Mouse (Mus musculus) embryonic facial prominence, embryonic 11.5 days (tissue): ENCODE results near the gene Tmem253. TPM values are rescaled to one million over a fixed set of nuclear protein-coding genes. Genes with fewer than 3 reads are reported as not detected.

Source experiments
- ATAC-seq: fragments of 200-750 bp; cut with Nextera tagmentation; replicated peaks from 2 replicates; pipeline ENCODE4 v1.8.0; 2017; ENCODE audit warnings: low read depth; ENCODE audit not compliant: insufficient number of reproducible peaks, low FRiP score, low TSS enrichment
- DNase-seq: peaks from one replicate; pipeline ENCODE4 v3.0.0-alpha.2; 2015; ENCODE audit warnings: low spot score
- H3K27ac ChIP-seq: fragments of 300-500 bp; sonication (generic); replicated peaks from 2 replicates; pipeline ENCODE4 v1.5.1; 2014; ENCODE audit warnings: mild to moderate bottlenecking, low read depth, low read length, control low read depth
- H3K27me3 ChIP-seq: fragments of 300-500 bp; sonication (generic); 2 replicates; pipeline ENCODE4 v1.6.1; 2014; ENCODE audit warnings: mild to moderate bottlenecking, low read length, moderate library complexity, mixed read lengths; ENCODE audit not compliant: control insufficient read depth, insufficient read depth
- H3K36me3 ChIP-seq: fragments of 300-500 bp; sonication (generic); replicated peaks from 2 replicates; pipeline ENCODE4 v1.6.1; 2014; ENCODE audit warnings: low read depth, mild to moderate bottlenecking, low read length, moderate library complexity, mixed read lengths; ENCODE audit not compliant: control insufficient read depth, insufficient read depth
- H3K4me1 ChIP-seq: fragments of 300-500 bp; sonication (generic); 2 replicates; pipeline ENCODE4 v1.6.1; 2014; ENCODE audit warnings: low read length, mixed read lengths; ENCODE audit not compliant: control insufficient read depth, insufficient read depth
- H3K4me2 ChIP-seq: fragments of 300-500 bp; sonication (generic); 2 replicates; pipeline ENCODE4 v1.6.1; 2014; ENCODE audit warnings: low read depth, mild to moderate bottlenecking, control low read depth, low read length, moderate library complexity
- H3K4me3 ChIP-seq: fragments of 300-500 bp; sonication (generic); 2 replicates; pipeline ENCODE4 v1.5.1; 2014; ENCODE audit warnings: low read depth, low read length, control low read depth
- H3K9ac ChIP-seq: fragments of 300-500 bp; sonication (generic); replicated peaks from 2 replicates; pipeline ENCODE4 v1.6.1; 2014; ENCODE audit warnings: mild to moderate bottlenecking, control low read depth, low read length
- H3K9me3 ChIP-seq: fragments of 300-500 bp; sonication (generic); replicated peaks from 2 replicates; pipeline ENCODE4 v1.6.1; 2016; ENCODE audit warnings: mild to moderate bottlenecking, low read length, inconsistent platforms, mixed read lengths; ENCODE audit not compliant: control insufficient read depth
- WGBS: fragments of 180-500 bp; shearing (Covaris S2); extraction: QIAGEN DNeasy Blood & Tissue Kit; methylation state at CpG from one replicate; pipeline ENCODE4 v1.1.7; 2014; 5-methylcytosine and 5-hydroxymethylcytosine counted together
- polyA plus RNA-seq: library from polyadenylated mRNA; unstranded; fragments of >200 nt; fragmentation: Nextera tagmentation; extraction: Ambion mirVana; gene quantifications from 2 replicates; pipeline ENCODE4 v1.2.1, GENCODE M21; 2014

The Tmem253 gene
- polyA plus RNA-seq, 1 experiment from 2014 or later: 0.35 TPM

DNA sequence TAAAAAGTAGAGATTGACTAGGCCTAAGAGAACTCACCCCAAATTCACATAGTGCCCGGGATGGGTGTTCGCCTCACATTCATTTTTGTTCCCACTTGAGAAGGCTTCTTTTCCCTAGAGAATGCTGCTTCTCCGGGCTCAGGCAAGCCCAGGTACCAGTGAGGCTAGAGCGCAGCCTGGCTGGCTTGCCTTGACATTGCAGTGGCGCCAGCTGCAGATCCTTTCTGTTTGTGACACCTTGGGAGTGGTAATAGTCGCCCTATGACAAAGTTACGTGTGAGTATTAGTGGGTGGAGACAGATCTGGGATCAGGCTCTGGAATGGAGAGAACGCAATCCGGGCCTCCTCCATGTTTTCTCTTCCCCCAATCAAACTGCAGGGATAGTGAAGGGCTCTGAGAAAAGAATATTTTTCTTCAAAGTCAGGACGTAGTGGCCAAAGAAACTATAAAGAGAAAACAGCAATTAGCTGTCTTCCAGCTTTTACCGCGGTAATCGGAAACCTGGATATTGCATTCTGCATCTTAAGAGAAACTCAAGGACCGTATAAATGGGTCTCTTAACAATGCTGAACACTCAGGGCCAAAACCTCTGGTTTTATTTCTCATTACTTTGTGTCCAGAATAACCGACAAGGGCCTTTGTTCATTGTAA is 5.2 kb downstream of the Tmem253 start, which contains the start of gene Zfp219:
Gene Zfp219 (minus strand): TSS at position 248 of the 652 bp plus-strand sequence.
- H3K27ac ChIP-seq: peak within 1 kb of the TSS; percentile 96
- WGBS: 9% methylated on average over 15 of the region's 15 CpGs
- H3K4me2 ChIP-seq: peak within 1 kb of the TSS; percentile 78
- H3K36me3 ChIP-seq: no peaks in the 10 kb centered on the region; the same call in 1 of the 2 replicates
- ATAC-seq (peak; percentile 39), DNase-seq (peak; percentile 86)
- peak within 1 kb of the TSS; percentile 53 for H3K4me3 ChIP-seq
- no peaks in the 10 kb centered on the region for H3K9me3 ChIP-seq
- peak within 1 kb of the TSS; percentile 90 for H3K9ac ChIP-seq
- H3K4me1 ChIP-seq: 0 out of 2 replicates have a peak, but pooled peaks cover 3% of the 10 kb centered on the region
- no peaks in the 10 kb centered on the region for H3K27me3 ChIP-seq

DNA sequence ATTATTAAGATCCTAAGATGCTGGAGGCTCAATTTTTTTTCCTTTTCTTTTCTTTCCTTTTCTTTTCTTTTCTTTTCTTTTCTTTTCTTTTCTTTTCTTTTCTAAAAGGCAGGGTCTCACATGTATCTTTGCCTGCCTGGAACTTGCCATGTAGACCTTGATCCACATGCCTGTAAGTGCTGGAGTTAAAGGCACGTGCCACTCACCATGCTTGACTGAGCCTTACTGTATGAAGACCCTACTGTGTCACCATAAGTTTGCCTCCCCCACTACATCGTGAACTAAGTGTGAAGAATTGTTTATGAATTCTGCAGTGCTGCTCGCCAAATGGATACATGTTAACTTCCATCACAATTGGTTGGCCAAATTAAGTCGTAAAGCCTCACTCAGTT is 5.7 kb downstream of the Tmem253 start:
- no peak for DNase-seq
- H3K9ac ChIP-seq: no peak overlapping the region
- H3K4me3 ChIP-seq: no peak overlapping the region
- ATAC-seq: no peak
- H3K4me1 ChIP-seq: 0 out of 2 replicates have a peak, but pooled peaks cover 3% of the 10 kb centered on the region
- H3K27me3 ChIP-seq: no peaks in the 10 kb centered on the region
- no peak overlapping the region for H3K27ac ChIP-seq
- H3K36me3 ChIP-seq: no peaks in the 10 kb centered on the region; the same call in 1 of the 2 replicates
- WGBS: 82% methylated on average over 4 of the region's 4 CpGs
- peak overlapping the region; percentile 78; the same call in 1 of the 2 replicates for H3K4me2 ChIP-seq
- H3K9me3 ChIP-seq: no peaks in the 10 kb centered on the region

DNA sequence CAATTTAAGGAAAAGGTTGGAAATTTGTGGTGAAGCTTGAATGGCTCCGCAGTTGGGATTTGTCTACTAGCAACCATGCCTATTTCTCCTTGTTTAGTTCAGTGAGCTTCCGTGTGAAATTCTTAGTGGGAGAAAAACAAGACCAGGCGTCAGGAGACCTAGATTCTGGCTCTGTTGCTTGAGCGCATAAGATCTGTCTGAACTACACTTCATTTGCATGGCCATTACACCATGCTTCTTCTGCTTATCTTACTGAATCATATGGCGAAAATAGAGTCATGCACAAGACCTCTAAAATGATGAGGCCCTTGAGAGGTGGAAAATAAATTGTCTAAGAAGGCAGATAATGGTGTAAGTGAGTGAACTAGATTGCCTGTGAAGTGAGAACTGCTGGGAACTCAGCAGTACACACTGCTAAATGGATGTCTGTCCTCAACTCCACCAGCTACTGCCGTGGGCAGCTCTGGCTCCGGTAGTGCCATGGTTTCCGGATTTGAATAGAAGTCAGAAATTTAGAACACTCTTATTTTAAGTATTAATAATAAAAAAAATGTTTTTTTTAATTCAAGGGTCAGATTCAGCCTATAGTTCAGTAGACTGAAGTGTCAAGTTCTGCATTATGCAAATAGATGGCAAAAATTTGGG is 6.2 kb downstream of the Tmem253 start:
- Histone ChIP-seq H3K4me2 (no peak overlapping the region), H3K27me3 (no peaks in the 10 kb centered on the region), H3K9me3 (no peaks in the 10 kb centered on the region), H3K36me3 (no peaks in the 10 kb centered on the region; the same call in 1 of the 2 replicates), H3K4me3 (no peak overlapping the region), H3K27ac (no peak overlapping the region), H3K9ac (no peak overlapping the region), H3K4me1 (0 out of 2 replicates have a peak, but pooled peaks cover 3% of the 10 kb centered on the region)
- WGBS: 92% methylated on average over 8 of the region's 8 CpGs
- no peak for ATAC-seq
- DNase-seq: no peak

DNA sequence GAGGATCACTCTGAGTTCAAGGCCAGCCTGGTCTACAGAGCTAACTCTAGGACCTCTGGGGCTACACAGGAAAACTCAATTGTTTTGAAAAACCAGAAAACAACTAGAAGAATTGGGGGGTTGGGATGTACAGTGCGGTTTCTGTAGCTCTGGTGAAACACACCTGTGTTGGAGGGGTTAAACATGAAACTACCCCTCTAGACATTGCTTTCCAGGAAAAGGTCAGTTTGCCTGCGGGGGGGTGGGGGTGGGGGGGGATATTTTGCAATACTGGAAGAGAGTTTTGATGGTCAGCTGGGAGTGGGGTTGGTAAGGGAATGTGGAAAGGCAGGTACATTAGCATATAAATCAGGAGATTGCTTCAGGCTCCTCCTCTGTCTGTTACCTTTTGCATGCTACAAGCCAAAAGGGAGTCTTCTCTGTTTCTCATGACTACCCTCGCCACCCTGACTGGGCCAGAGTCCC is 6.8 kb downstream of the Tmem253 start:
- Histone ChIP-seq H3K4me3 (peak overlapping the region; percentile 23; the same call in 1 of the 2 replicates), H3K36me3 (no peaks in the 10 kb centered on the region), H3K9me3 (no peaks in the 10 kb centered on the region), H3K4me2 (peak overlapping the region; percentile 49), H3K4me1 (0 out of 2 replicates have a peak, but pooled peaks cover 3% of the 10 kb centered on the region), H3K9ac (no peak overlapping the region), H3K27ac (peak overlapping the region; percentile 76; the same call in 1 of the 2 replicates), H3K27me3 (no peaks in the 10 kb centered on the region)
- no peak for ATAC-seq
- whole genome bisulfite sequencing: 50% methylated on average over 3 of the region's 3 CpGs
- no peak for DNase-seq

DNA sequence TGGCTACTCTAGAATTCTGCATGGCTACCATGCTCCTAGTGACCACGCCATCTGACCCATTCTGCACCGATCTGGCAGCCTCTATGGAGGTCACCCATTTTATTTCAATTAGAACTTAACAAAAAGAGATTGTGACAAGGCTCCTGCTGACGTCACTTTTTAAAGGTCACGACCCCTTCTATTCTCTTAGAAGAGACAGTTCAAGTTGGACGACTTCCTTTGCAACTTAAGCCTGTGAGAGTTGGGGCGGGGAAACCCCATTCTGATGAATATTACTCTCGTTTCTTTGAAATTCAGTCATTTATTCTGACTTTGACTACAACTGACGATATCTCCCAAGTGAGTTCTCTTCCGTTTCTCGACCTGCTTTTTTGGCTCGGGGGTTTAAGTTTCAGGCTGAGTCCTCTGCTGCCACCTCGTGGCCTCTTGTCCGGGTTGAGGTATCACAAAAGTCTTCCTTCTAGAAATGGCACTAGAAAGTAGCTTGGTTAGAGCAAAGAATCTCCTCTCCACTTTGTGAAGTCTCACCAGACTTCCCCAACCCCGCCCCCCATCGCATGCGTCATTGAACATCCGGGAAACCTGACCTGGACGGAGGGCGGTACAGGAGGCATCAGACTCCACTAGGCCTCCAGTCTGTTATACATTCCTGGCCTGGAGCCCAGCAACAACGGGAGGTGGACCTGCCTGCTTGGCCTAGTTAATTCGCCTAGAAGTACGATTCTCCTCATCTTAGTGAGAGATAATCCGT is 7.4 kb downstream of the Tmem253 start:
- DNase-seq (peak; percentile 91), ATAC-seq (peak; percentile 59)
- Histone ChIP-seq H3K4me1 (0 out of 2 replicates have a peak, but pooled peaks cover 3% of the 10 kb centered on the region), H3K4me2 (peak overlapping the region; percentile 49), H3K36me3 (no peaks in the 10 kb centered on the region), H3K9ac (peak overlapping the region; percentile 53), H3K4me3 (peak overlapping the region; percentile 23), H3K27me3 (no peaks in the 10 kb centered on the region), H3K9me3 (no peaks in the 10 kb centered on the region), H3K27ac (peak overlapping the region; percentile 76)
- 5% methylated on average over 23 of the region's 23 CpGs for WGBS

DNA sequence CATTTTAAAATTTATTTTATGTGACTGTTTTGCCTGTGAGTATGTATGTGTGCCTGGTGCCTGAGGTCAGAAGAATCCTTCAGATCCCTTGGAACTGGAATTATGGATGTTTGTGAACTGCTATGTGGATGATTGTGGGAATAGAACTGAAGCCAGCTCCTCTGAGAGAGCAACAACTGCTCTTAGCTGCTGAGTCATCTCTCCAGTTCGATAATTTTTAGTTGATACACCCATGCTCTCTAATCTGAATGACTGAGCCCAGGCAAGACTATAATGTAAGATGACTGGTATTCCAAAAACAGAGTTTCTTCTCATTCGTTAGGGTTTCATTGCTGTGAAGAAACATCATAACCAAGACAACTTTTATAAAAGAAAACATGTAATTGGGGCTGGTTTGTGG is 8.7 kb downstream of the Tmem253 start:
- 90% methylated on average over 2 of the region's 2 CpGs for WGBS
- no peaks in the 10 kb centered on the region for H3K4me1 ChIP-seq
- H3K27me3 ChIP-seq: no peaks in the 10 kb centered on the region
- H3K36me3 ChIP-seq: no peaks in the 10 kb centered on the region
- no peak overlapping the region for H3K4me3 ChIP-seq
- H3K4me2 ChIP-seq: no peak overlapping the region
- H3K27ac ChIP-seq: no peak overlapping the region
- no peak overlapping the region for H3K9ac ChIP-seq
- DNase-seq: no peak
- no peak for ATAC-seq
- no peaks in the 10 kb centered on the region for H3K9me3 ChIP-seq

DNA sequence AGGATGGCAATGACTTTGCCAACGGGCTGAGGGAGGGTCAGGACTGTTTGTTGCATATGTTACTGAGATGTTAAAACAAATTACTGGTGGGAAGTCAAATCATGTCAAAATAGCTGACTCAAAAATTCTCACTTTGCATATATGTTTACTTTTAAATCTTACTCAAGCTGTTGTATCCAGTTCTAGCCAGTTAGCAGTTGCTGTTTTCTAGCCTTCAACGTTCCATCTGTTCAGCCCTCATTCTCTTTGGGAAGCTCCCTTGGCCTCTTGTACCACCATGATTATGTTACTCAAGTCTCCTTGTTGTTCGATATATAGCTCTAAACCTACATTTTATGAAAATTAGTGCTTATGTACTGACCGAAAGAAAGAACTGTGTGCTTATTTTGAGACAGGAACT is 10.9 kb downstream of the Tmem253 start:
- Histone ChIP-seq H3K4me3 (no peak overlapping the region), H3K4me2 (no peak overlapping the region), H3K4me1 (no peaks in the 10 kb centered on the region), H3K9me3 (no peaks in the 10 kb centered on the region), H3K27ac (no peak overlapping the region), H3K27me3 (no peaks in the 10 kb centered on the region), H3K9ac (no peak overlapping the region), H3K36me3 (no peaks in the 10 kb centered on the region)
- WGBS: 85% methylated on average over 4 of the region's 4 CpGs
- ATAC-seq: no peak
- no peak for DNase-seq
